Mouse (Mus musculus) liver, embryonic 13.5 days (tissue): ENCODE results near the gene Hba-x. TPM values are rescaled to one million over a fixed set of nuclear protein-coding genes. Genes with fewer than 3 reads are reported as not detected.
"Not testable (repeated sequence)": the region's sequence is repeated elsewhere in the genome, so short reads cannot be mapped to it uniquely, and the experiment has no call there.

Source experiments
- ATAC-seq: fragments of 200-750 bp; cut with Nextera tagmentation; 2 replicates; pipeline ENCODE4 v1.8.0; 2017; ENCODE audit warnings: low read depth, mild to moderate bottlenecking, moderate number of reproducible peaks, moderate library complexity
- DNase-seq: peaks from one replicate; pipeline ENCODE4 v3.0.0; 2022
- H3K27ac ChIP-seq: fragments of 300-500 bp; sonication (generic); 2 replicates; pipeline ENCODE4 v1.5.1; 2015; ENCODE audit warnings: moderate library complexity, mild to moderate bottlenecking, inconsistent platforms
- H3K27me3 ChIP-seq: fragments of 300-500 bp; sonication (generic); 2 replicates; pipeline ENCODE4 v1.6.1; 2015; ENCODE audit warnings: mild to moderate bottlenecking, inconsistent platforms
- H3K36me3 ChIP-seq: fragments of 300-500 bp; sonication (generic); 2 replicates; pipeline ENCODE4 v1.6.1; 2015; ENCODE audit warnings: mild to moderate bottlenecking, inconsistent platforms
- H3K4me1 ChIP-seq: fragments of 300-500 bp; sonication (generic); replicated peaks from 2 replicates; pipeline ENCODE4 v1.6.1; 2015; ENCODE audit warnings: inconsistent platforms
- H3K4me2 ChIP-seq: fragments of 300-500 bp; sonication (generic); 2 replicates; pipeline ENCODE4 v1.6.1; 2015; ENCODE audit warnings: inconsistent platforms, mild to moderate bottlenecking, moderate library complexity
- H3K4me3 ChIP-seq: fragments of 300-500 bp; sonication (generic); replicated peaks from 2 replicates; pipeline ENCODE4 v1.5.1; 2015; ENCODE audit warnings: mild to moderate bottlenecking, inconsistent platforms
- H3K9ac ChIP-seq: fragments of 300-500 bp; sonication (generic); 2 replicates; pipeline ENCODE4 v1.6.1; 2015; ENCODE audit warnings: mild to moderate bottlenecking, inconsistent platforms
- H3K9me3 ChIP-seq: fragments of 300-500 bp; sonication (generic); replicated peaks from 2 replicates; pipeline ENCODE4 v1.6.1; 2016; ENCODE audit warnings: inconsistent platforms
- WGBS: fragments of 180-500 bp; shearing (Covaris S2); methylation state at CpG from one replicate; pipeline ENCODE4 v1.1.7; 2015; ENCODE audit not compliant: insufficient replicate concordance; 5-methylcytosine and 5-hydroxymethylcytosine counted together
- polyA plus RNA-seq: library from polyadenylated mRNA; unstranded; fragments of >200 nt; fragmentation: Nextera tagmentation; extraction: Ambion mirVana; gene quantifications from 2 replicates; pipeline ENCODE4 v1.2.1, GENCODE M21; 2015

Hba-x gene
- polyA plus RNA-seq, 1 experiment from 2014 or later = 430 TPM

GRCm38 (mm10) chr11:32286695-32287492, 10.7 kb downstream of the Hba-x start, which contains the start of gene Hbq1b:
Hbq1b (plus strand) TSS chr11:32286965.
- not testable (repeated sequence) for H3K9me3 ChIP-seq, ATAC-seq, H3K27me3 ChIP-seq
- peak within 1 kb of the TSS; percentile 63 for H3K4me3 ChIP-seq
- peaks cover 20% of the 10 kb centered on the region for H3K36me3 ChIP-seq
- peaks cover 57% of the 10 kb centered on the region for H3K4me1 ChIP-seq
- H3K9ac ChIP-seq = peak within 1 kb of the TSS; percentile 87
- peak within 1 kb of the TSS; percentile 78 for H3K4me2 ChIP-seq
- peak; percentile 84 for DNase-seq
- WGBS = 17% methylated on average over 31 of the region's 33 CpGs
- H3K27ac ChIP-seq = peak within 1 kb of the TSS; percentile 99

GRCm38 (mm10) chr11:32287493-32287825, 11.3 kb downstream of the Hba-x start:
- peak overlapping the region; percentile 87 for H3K9ac ChIP-seq
- ATAC-seq = no peak
- H3K27ac ChIP-seq = peak overlapping the region; percentile 99
- H3K4me2 ChIP-seq = peak overlapping the region; percentile 78
- no peaks in the 10 kb centered on the region for H3K9me3 ChIP-seq
- peaks cover 57% of the 10 kb centered on the region for H3K4me1 ChIP-seq
- peaks cover 4% of the 10 kb centered on the region; the same call in 1 of the 2 replicates for H3K27me3 ChIP-seq
- H3K4me3 ChIP-seq = peak overlapping the region; percentile 63
- DNase-seq = no peak
- peaks cover 20% of the 10 kb centered on the region for H3K36me3 ChIP-seq
- WGBS = 50% methylated on average over 9 of the region's 9 CpGs

GRCm38 (mm10) chr11:32292819-32293218, 16.6 kb downstream of the Hba-x start:
- peak; percentile 54 for DNase-seq
- not testable (repeated sequence) for ATAC-seq, H3K9me3 ChIP-seq, H3K27me3 ChIP-seq
- H3K27ac ChIP-seq = peak overlapping the region; percentile 99
- H3K4me2 ChIP-seq = peak overlapping the region; percentile 78
- 64% methylated on average over 4 of the region's 4 CpGs for WGBS
- H3K9ac ChIP-seq = peak overlapping the region; percentile 87
- peaks cover 28% of the 10 kb centered on the region for H3K36me3 ChIP-seq
- peaks cover 72% of the 10 kb centered on the region for H3K4me1 ChIP-seq
- H3K4me3 ChIP-seq = peak overlapping the region; percentile 30; the same call in 1 of the 2 replicates

- H3K4me3 ChIP-seq = peak overlapping the region; percentile 51; the same call in 1 of the 2 replicates
- H3K9me3 ChIP-seq, H3K27me3 ChIP-seq: not testable (repeated sequence)
- ATAC-seq (peak; percentile 13; the same call in 1 of the 2 replicates), DNase-seq (peak; percentile 49)
- 31% methylated on average over 3 of the region's 3 CpGs for WGBS
- peaks cover 26% of the 10 kb centered on the region for H3K36me3 ChIP-seq
- H3K4me2 ChIP-seq = peak overlapping the region; percentile 78
- peak overlapping the region; percentile 99 for H3K27ac ChIP-seq
- H3K4me1 ChIP-seq = peaks cover 67% of the 10 kb centered on the region
- H3K9ac ChIP-seq = peak overlapping the region; percentile 87
Observed at GRCm38 (mm10) chr11:32293479-32293878, 17.3 kb downstream of the Hba-x start.

- peak within 1 kb of the TSS; percentile 63 for H3K4me3 ChIP-seq
- H3K9me3 ChIP-seq, DNase-seq: not testable (repeated sequence)
- H3K9ac ChIP-seq = peak within 1 kb of the TSS; percentile 87
- peak; percentile 80 for ATAC-seq
- peak within 1 kb of the TSS; percentile 73 for H3K4me2 ChIP-seq
- no CpG with 5 or more reads among the region's 4 CpGs for WGBS
- H3K36me3 ChIP-seq = peaks cover 20% of the 10 kb centered on the region
- peaks cover 13% of the 10 kb centered on the region for H3K27me3 ChIP-seq
- peaks cover 55% of the 10 kb centered on the region for H3K4me1 ChIP-seq
- peak within 1 kb of the TSS; percentile 99 for H3K27ac ChIP-seq
Observed at GRCm38 (mm10) chr11:32296203-32296602, 20.0 kb downstream of the Hba-x start, which contains the start of gene Hba-a2. Hba-a2 (plus strand) TSS chr11:32296489.

DNA sequence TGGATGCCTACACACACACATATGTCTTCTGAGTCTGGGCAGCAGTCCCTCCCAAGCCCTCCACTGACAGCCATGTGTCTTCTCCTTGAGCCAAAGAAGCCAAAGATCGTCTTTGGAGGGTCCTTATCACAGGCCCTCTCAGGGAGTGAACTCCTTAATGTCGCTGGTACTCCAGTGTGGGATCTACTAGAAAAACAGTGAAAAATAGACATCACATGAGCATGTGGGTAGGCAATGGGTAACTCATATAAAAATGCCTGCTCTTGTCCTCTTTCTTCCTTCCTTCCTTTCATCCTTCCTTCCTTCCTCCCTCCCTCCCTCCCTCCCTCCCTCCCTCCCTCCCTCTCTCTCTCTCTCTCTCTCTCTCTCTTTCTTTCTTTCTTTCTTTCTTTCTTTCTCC, 21.2 kb downstream of the Hba-x start:
- DNase-seq, H3K9me3 ChIP-seq: not testable (repeated sequence)
- Histone ChIP-seq H3K4me3 (peak overlapping the region; percentile 63), H3K9ac (peak overlapping the region; percentile 80), H3K4me2 (peak overlapping the region; percentile 54), H3K27ac (peak overlapping the region; percentile 97), H3K36me3 (peaks cover 28% of the 10 kb centered on the region), H3K4me1 (peaks cover 52% of the 10 kb centered on the region), H3K27me3 (peaks cover 24% of the 10 kb centered on the region)
- WGBS = 9% methylated on average over 2 of the region's 2 CpGs
- ATAC-seq = peak; percentile 6

DNA sequence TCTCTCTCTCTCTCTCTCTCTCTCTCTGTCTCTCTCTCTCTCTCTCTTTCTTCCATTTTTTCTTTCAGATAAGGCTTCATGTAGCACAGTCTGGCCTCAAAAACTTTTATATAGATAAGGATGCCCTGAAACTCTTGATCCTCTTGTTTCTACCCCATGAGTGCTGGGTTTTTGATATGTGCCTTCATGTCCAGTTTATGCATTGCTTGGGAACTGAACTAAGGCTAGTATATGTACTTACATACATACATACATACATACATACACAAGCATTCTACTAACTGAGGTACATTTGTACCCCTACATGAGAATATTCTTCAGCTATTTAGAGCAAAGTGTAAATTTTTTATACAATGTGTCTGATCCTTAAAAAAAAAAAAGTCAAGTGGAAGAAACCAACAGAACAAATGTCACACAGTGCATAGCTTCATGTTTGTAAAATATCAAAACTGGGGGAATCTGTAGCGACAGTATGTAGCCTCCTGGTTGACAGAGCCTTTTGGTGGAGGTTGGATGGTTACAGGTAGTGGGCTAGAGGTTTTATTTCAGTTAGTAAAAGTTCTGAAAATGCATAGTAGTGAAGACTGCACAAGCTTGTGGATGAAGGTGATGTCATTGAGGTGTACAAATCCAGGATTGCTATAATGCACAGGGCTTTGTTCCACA, 21.8 kb downstream of the Hba-x start:
- WGBS = 46% methylated on average over 1 of the region's 1 CpGs
- Histone ChIP-seq H3K27ac (peak overlapping the region; percentile 97), H3K36me3 (peaks cover 34% of the 10 kb centered on the region), H3K27me3 (peaks cover 30% of the 10 kb centered on the region), H3K4me1 (peaks cover 49% of the 10 kb centered on the region), H3K4me2 (peak overlapping the region; percentile 45), H3K9ac (peak overlapping the region; percentile 80), H3K4me3 (peak overlapping the region; percentile 63), H3K9me3 (no peaks in the 10 kb centered on the region)
- DNase-seq = no peak
- ATAC-seq = peak; percentile 55

DNA sequence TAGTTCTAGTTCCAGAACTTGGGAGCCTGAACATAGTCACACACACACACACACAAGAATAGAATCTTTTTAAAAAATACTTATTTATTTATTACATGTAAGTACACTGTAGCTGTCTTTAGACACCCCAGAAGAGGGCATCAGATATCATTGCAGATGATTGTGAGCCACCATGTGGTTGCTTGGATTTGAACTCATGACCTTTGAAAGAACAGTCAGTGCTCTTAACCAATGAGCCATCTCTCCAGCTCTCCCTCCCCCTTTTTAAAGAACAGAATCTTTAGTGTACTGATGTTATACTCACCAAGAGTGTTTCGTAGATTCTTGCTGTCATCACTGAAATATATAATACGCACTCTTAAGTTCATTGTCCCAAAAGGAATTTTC, 22.3 kb downstream of the Hba-x start:
- Histone ChIP-seq H3K9ac (peak overlapping the region; percentile 80), H3K27ac (peak overlapping the region; percentile 97), H3K4me3 (peak overlapping the region; percentile 63), H3K4me1 (peaks cover 51% of the 10 kb centered on the region), H3K9me3 (no peaks in the 10 kb centered on the region), H3K27me3 (peaks cover 30% of the 10 kb centered on the region), H3K4me2 (peak overlapping the region; percentile 45), H3K36me3 (peaks cover 37% of the 10 kb centered on the region)
- 87% methylated on average over 2 of the region's 2 CpGs for WGBS
- DNase-seq (no peak), ATAC-seq (no peak)

DNA sequence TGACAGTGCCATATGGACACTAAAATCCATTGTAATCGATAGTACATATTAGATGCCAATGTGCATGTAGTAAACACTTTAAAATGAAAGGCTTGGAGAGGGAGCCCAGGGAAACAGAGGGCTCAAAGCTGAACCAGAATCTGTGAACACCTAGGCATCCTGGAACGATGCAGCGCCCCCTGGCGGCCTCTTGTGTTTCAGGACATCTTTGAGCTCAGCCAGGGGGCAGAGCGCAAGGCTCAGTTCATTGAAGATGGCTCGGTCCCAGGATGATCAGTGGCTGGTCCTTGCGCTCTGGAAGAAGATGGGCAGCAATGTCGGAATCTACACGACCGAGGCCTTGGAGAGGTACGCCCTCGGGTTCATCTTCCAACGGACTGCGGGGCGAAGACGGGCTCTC, 23.7 kb downstream of the Hba-x start, which contains the start of gene Hbq1a:
Gene Hbq1a (plus strand): TSS at position 205 of the 400 bp plus-strand sequence.
- not testable (repeated sequence) for ATAC-seq

DNA sequence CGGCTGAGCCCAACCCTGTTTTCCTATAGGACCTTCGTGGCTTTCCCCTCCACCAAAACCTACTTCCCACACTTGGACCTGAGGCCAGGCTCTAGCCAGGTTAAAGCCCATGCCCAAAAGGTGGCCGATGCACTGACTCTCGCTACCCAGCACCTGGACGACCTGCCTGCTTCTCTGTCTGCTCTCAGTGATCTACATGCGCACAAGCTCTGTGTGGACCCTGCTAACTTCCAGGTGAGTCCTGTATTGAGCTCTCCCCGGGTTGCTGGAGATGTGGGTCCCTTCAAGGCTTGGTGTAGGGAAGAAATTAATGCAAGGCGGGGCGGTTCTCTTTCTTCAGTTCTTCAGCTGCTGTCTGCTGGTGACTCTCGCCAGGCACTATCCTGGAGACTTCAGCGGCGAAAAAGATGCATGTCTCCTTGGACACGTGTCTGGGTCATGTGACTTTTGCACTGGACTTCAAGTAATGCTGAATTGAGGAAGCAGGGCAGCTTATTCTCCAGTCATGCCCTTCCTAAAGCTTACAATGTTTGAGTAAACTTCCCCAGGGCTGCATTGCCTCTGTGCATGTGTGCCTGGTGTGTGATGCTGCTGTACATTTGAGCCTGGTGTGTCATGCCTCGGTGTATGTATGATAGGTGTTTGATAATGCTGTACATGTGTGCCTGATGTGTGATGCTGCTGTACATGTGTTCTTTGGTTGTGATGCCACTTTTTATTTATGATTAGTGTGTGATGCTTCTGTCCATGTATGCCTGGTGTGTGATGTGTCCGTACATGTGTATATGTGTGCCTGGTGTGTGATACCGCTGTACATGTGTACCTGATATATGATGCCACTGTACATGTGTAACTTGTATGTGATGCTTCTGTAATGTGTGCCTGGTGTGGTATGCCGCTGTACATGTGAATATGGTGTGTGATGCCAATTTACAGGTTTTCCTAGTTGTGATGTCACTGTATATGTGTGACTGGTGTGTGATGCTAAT, 24.4 kb downstream of the Hba-x start:
- Histone ChIP-seq H3K9me3 (no peaks in the 10 kb centered on the region), H3K4me1 (peaks cover 41% of the 10 kb centered on the region), H3K36me3 (peaks cover 37% of the 10 kb centered on the region), H3K4me2 (peak overlapping the region; percentile 59), H3K27me3 (peaks cover 37% of the 10 kb centered on the region), H3K27ac (peak overlapping the region; percentile 92), H3K4me3 (peak overlapping the region; percentile 49), H3K9ac (peak overlapping the region; percentile 75)
- DNase-seq (no peak), ATAC-seq (no peak)
- WGBS = 48% methylated on average over 15 of the region's 17 CpGs

More for the DNA sequence above, 23.7 kb downstream of the Hba-x start, which contains the start of gene Hbq1a:
- Histone ChIP-seq H3K27ac (peak within 1 kb of the TSS; percentile 92), H3K9ac (peak within 1 kb of the TSS; percentile 75), H3K27me3 (peaks cover 32% of the 10 kb centered on the region), H3K4me1 (peaks cover 48% of the 10 kb centered on the region), H3K4me2 (peak within 1 kb of the TSS; percentile 59), H3K36me3 (peaks cover 39% of the 10 kb centered on the region), H3K4me3 (peak within 1 kb of the TSS; percentile 49)
- not testable (repeated sequence) for DNase-seq, H3K9me3 ChIP-seq
- 8% methylated on average over 16 of the region's 16 CpGs for WGBS
